Mouse (Mus musculus) heart, adult 2 months (tissue): ENCODE results near the gene Dnah10.

ENCODE experiments used
- CTCF ChIP-seq: fragments of 200-600 bp; IDR thresholded peaks from 2 replicates; pipeline ENCODE4 v1.8.1; 2022; ENCODE audit warnings: antibody characterized with exemption, mild to moderate bottlenecking, moderate library complexity
- POLR2A ChIP-seq: fragments of 200-500 bp; IDR thresholded peaks from 2 replicates; pipeline ENCODE4 v1.6.1; 2011; ENCODE audit warnings: mild to moderate bottlenecking, low read depth, low read length, control low read depth; ENCODE audit not compliant: insufficient read depth

DNA sequence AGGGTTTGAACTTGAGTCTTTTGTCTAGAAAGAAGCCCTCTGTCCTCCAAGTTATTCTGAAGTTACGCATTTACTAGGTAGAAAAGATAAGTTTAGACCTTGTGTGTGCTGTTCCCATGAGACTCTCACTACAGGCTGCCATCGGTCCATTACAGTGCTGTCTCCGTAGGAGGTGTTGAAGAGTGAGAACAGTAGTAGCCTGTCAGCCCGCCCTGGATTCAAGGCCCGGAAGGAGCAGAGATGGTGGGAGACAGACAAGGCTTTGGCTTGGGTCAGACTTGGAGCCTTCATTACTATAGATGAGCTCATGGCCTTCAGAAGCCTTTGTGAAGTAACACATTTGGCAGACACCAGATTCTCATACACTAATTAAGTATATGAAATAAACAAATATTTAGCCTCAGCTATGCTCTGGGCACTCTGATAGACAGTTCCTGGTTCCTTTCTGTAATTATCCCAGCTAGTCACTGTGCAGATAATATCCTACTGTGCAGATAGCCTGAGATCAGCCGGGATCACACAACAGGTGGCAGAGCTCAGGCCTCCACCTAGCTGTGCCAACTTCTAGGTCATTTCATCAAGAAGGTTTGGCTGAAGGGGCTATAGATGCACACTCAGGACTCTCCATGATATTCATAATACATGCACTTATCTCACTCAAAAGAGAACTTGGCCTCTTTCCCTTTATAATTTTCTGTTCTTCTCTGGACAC is 149.2 kb downstream of the Dnah10 start:
- TF ChIP-seq POLR2A, result no peak
- TF ChIP-seq CTCF, result no peak
